8 mouse cellular contexts compared by ENCODE assay signal in genomic region chrX:48285651-48286021, GRCm38 (mm10). TPM values are rescaled to one million over a fixed set of nuclear protein-coding genes. Genes with fewer than 3 reads are reported as not detected.
DNase-seq lines count a peak whose midpoint lies in the region; ATAC-seq and TF ChIP-seq lines count a peak whose summit lies in the region.

No protein-coding gene starts in this region.

- H3K79me2 ChIP-seq in C2C12 (ENCODE audit: control insufficient read depth, insufficient read depth) = no peaks in the 10 kb centered on the region

- ATAC-seq in embryonic facial prominence, embryonic 14.5 days (ENCODE audit: low read depth) = peak; percentile 80
- no peak; the same call in 1 of the 2 replicates for ATAC-seq in heart, embryonic 15.5 days (replicated peaks; ENCODE audit: insufficient number of reproducible peaks, insufficient read depth, low FRiP score, low read depth)
- ATAC-seq in midbrain, embryonic 14.5 days (ENCODE audit: low FRiP score, low TSS enrichment) = peak; percentile 70

- no peaks in the 10 kb centered on the region for H3K9me3 ChIP-seq in embryonic facial prominence, embryonic 14.5 days (ENCODE audit: control insufficient read depth, low read length)
- no peaks in the 10 kb centered on the region for H3K9me3 ChIP-seq in heart, embryonic 15.5 days (replicated peaks)
- no peaks in the 10 kb centered on the region for H3K9me3 ChIP-seq in midbrain, embryonic 14.5 days (ENCODE audit: control insufficient read depth, low read length)

- peak overlapping the region; percentile 66 for H3K9ac ChIP-seq in embryonic facial prominence, embryonic 14.5 days (ENCODE audit: low read depth, low read length)
- peak overlapping the region; percentile 56 for H3K9ac ChIP-seq in heart, embryonic 15.5 days
- peak overlapping the region; percentile 65; the same call in 1 of the 2 replicates for H3K9ac ChIP-seq in midbrain, embryonic 14.5 days (replicated peaks; ENCODE audit: low read length)

- H3K4me3 ChIP-seq in C2C12 (ENCODE audit: insufficient read depth, poor library complexity, severe bottlenecking) = no peak overlapping the region
- peak overlapping the region; percentile 47 for H3K4me3 ChIP-seq in embryonic facial prominence, embryonic 14.5 days (ENCODE audit: low read depth, low read length)
- peak overlapping the region; percentile 59 for H3K4me3 ChIP-seq in heart, embryonic 15.5 days
- peak overlapping the region; percentile 47 for H3K4me3 ChIP-seq in midbrain, embryonic 14.5 days (replicated peaks; ENCODE audit: low read depth, low read length)

- 18% methylated on average over 10 of the region's 34 CpGs for WGBS in embryonic facial prominence, embryonic 14.5 days
- 10% methylated on average over 19 of the region's 34 CpGs for WGBS in heart, embryonic 15.5 days
- WGBS in midbrain, embryonic 14.5 days = 29% methylated on average over 26 of the region's 34 CpGs

- no peaks in the 10 kb centered on the region for H3K79me3 ChIP-seq in C2C12 (ENCODE audit: low read depth)

- TF ChIP-seq CTCF in C2C12 (IDR thresholded peaks at IDR 0.05; ENCODE audit: control insufficient read depth, insufficient read depth, insufficient read length) = no peak

- H3ac ChIP-seq in C2C12 (ENCODE audit: control insufficient read depth, insufficient read length, low read depth) = peak overlapping the region; percentile 67

- DNase-seq in adrenal gland, postnatal 4 days (ENCODE audit: low spot score in 2 of 2) = peak; percentile 17 to 21
- no peak for DNase-seq in adrenal gland, postnatal 10 days
- DNase-seq in embryonic facial prominence, embryonic 14.5 days (ENCODE audit: low spot score) = no peak
- peak; percentile 12 to 13 for DNase-seq in layer of hippocampus, postnatal 14 days (ENCODE audit: low spot score in 2 of 2)
- no peak for DNase-seq in midbrain, embryonic 14.5 days
- DNase-seq in testis, postnatal 14 days (ENCODE audit: low spot score) = peak; percentile 43

- H3K27me3 ChIP-seq in C2C12 (ENCODE audit: control insufficient read depth, insufficient read depth, insufficient read length) = no peaks in the 10 kb centered on the region
- peaks cover 6% of the 10 kb centered on the region; the same call in 1 of the 2 replicates for H3K27me3 ChIP-seq in embryonic facial prominence, embryonic 14.5 days (replicated peaks; ENCODE audit: control insufficient read depth, insufficient read depth, low read length)
- no peaks in the 10 kb centered on the region for H3K27me3 ChIP-seq in heart, embryonic 15.5 days
- H3K27me3 ChIP-seq in midbrain, embryonic 14.5 days (ENCODE audit: control insufficient read depth, insufficient read depth, low read length) = no peaks in the 10 kb centered on the region

- H3K4me1 ChIP-seq in embryonic facial prominence, embryonic 14.5 days (ENCODE audit: control insufficient read depth, insufficient read depth, low read length) = no peaks in the 10 kb centered on the region
- no peaks in the 10 kb centered on the region for H3K4me1 ChIP-seq in heart, embryonic 15.5 days (replicated peaks)
- H3K4me1 ChIP-seq in midbrain, embryonic 14.5 days (ENCODE audit: control insufficient read depth, insufficient read depth, low read length) = no peaks in the 10 kb centered on the region

- H3K27ac ChIP-seq in embryonic facial prominence, embryonic 14.5 days (replicated peaks; ENCODE audit: low read depth, low read length) = 0 out of 2 replicates have a peak overlapping the region, but pooled peaks have one; percentile 44
- no peak overlapping the region for H3K27ac ChIP-seq in heart, embryonic 15.5 days
- H3K27ac ChIP-seq in midbrain, embryonic 14.5 days (replicated peaks; ENCODE audit: low read depth, low read length) = peak overlapping the region; percentile 91

- peaks cover 7% of the 10 kb centered on the region for H3K36me3 ChIP-seq in C2C12 (ENCODE audit: control insufficient read depth, insufficient read depth)
- 0 out of 2 replicates have a peak, but pooled peaks cover 7% of the 10 kb centered on the region for H3K36me3 ChIP-seq in embryonic facial prominence, embryonic 14.5 days (ENCODE audit: control insufficient read depth, insufficient read depth, low read length)
- H3K36me3 ChIP-seq in heart, embryonic 15.5 days = no peaks in the 10 kb centered on the region
- H3K36me3 ChIP-seq in midbrain, embryonic 14.5 days (ENCODE audit: control insufficient read depth, insufficient read depth, low read length) = 0 out of 2 replicates have a peak, but pooled peaks cover 2% of the 10 kb centered on the region

- peak overlapping the region; percentile 56 for H3K4me2 ChIP-seq in embryonic facial prominence, embryonic 14.5 days (ENCODE audit: low read depth, low read length)
- peak overlapping the region; percentile 71 for H3K4me2 ChIP-seq in heart, embryonic 15.5 days
- peak overlapping the region; percentile 62 for H3K4me2 ChIP-seq in midbrain, embryonic 14.5 days (ENCODE audit: low read length)

TF ChIP-seq in C2C12, 6 proteins besides CTCF, POLR2A, EP300 and RAD21:
- TF ChIP-seq FOSL1 (IDR thresholded peaks at IDR 0.05; ENCODE audit: insufficient read depth, low read length, poor library complexity, severe bottlenecking) (no peak), CEBPB (IDR thresholded peaks at IDR 0.05; ENCODE audit: low read depth) (no peak), MAX (IDR thresholded peaks at IDR 0.05) (no peak), MYOD1 (IDR thresholded peaks at IDR 0.05; ENCODE audit: control insufficient read depth, insufficient read length, low read depth) (no peak), MYOG (IDR thresholded peaks at IDR 0.05; ENCODE audit: control insufficient read depth, extremely low read depth, insufficient read length) (no peak), USF1 (IDR thresholded peaks at IDR 0.05; ENCODE audit: low read depth) (no peak)

RNA-seq across cellular contexts. Expression of gene Utp14a, which starts 29.0 kb away (rescaled TPM):
- 10 to 100 TPM; 17.4 to 23.0 TPM for total RNA-seq in adrenal gland, postnatal 4 days (2021)
- 10 to 100 TPM; 14.9 to 18.5 TPM for total RNA-seq in adrenal gland, postnatal 10 days (2021)
- 15.2 TPM for polyA plus RNA-seq in C2C12 (2012; fragmentation: generic; extraction: Trizol)
- polyA plus RNA-seq in embryonic facial prominence, embryonic 14.5 days (2014; fragmentation: Nextera tagmentation; extraction: Ambion mirVana) = 17.2 and 17.4 TPM in 2 replicates
- 9.0 and 9.8 TPM in 2 replicates for polyA plus RNA-seq in heart, embryonic 15.5 days (2015; fragmentation: Nextera tagmentation; extraction: Ambion mirVana)
- 10 to 100 TPM; 17.9 to 18.0 TPM for total RNA-seq in layer of hippocampus, postnatal 14 days (2021)
- polyA plus RNA-seq in midbrain, embryonic 14.5 days (2014; fragmentation: Nextera tagmentation; extraction: Ambion mirVana) = 14.3 and 16.6 TPM in 2 replicates

RNA-seq across cellular contexts. Expression of gene Bcorl1, which starts 55.5 kb away (rescaled TPM):
- total RNA-seq in adrenal gland, postnatal 4 days (2021) = 10 to 100 TPM; 12.4 to 12.6 TPM
- total RNA-seq in adrenal gland, postnatal 10 days (2021) = 10 to 100 TPM in 1 of 2 experiments, 1 to 10 TPM in 1; 9.9 to 12.6 TPM
- 3.7 TPM for polyA plus RNA-seq in C2C12 (2012; fragmentation: generic; extraction: Trizol)
- polyA plus RNA-seq in embryonic facial prominence, embryonic 14.5 days (2014; fragmentation: Nextera tagmentation; extraction: Ambion mirVana) = 6.7 and 7.0 TPM in 2 replicates
- 3.1 and 4.2 TPM in 2 replicates for polyA plus RNA-seq in heart, embryonic 15.5 days (2015; fragmentation: Nextera tagmentation; extraction: Ambion mirVana)
- total RNA-seq in layer of hippocampus, postnatal 14 days (2021) = 10 to 100 TPM; 16.4 to 17.7 TPM
- polyA plus RNA-seq in midbrain, embryonic 14.5 days (2014; fragmentation: Nextera tagmentation; extraction: Ambion mirVana) = 7.8 and 7.9 TPM in 2 replicates

Comparison
In these comparisons a context has a peak if more than half of its experiments do, and no peak if none do; other contexts are left out.
1. DNase-seq: peak in adrenal gland, postnatal 4 days (2 of 2), layer of hippocampus, postnatal 14 days (2 of 2) and testis, postnatal 14 days (single experiment); none in adrenal gland, postnatal 10 days (single experiment), embryonic facial prominence, embryonic 14.5 days (single experiment) and midbrain, embryonic 14.5 days (single experiment).
2. Peak in every context shown above with its lines, with median percentiles within 50 percentile points of each other: H3K4me2 ChIP-seq and H3K9ac ChIP-seq.